Mouse (Mus musculus): ENCODE results near the gene Enthd1. TPM values are rescaled to one million over a fixed set of nuclear protein-coding genes. Genes with fewer than 3 reads are reported as not detected.
A peak's percentile ranks its signal among the peaks of the same experiment; 100 is the strongest.

Gene Enthd1
- polyA plus RNA-seq (2016; fragmentation: Nextera tagmentation; extraction: Ambion mirVana): not detected in 2 replicates

GRCm38 (mm10) chr15:80565106-80565665, at the start of gene Enthd1:
Gene Enthd1, minus strand, starts transcription at chr15:80565156.
- H3K36me3 ChIP-seq (replicated peaks): no peaks in the 10 kb centered on the region
- H3K9ac ChIP-seq: no peak within 1 kb of the TSS
- H3K27me3 ChIP-seq: no peaks in the 10 kb centered on the region
- H3K4me2 ChIP-seq: no peak within 1 kb of the TSS
- H3K4me3 ChIP-seq (replicated peaks): no peak within 1 kb of the TSS
- ATAC-seq (ENCODE audit: low FRiP score): no peak
- peak within 1 kb of the TSS; percentile 9; the same call in 1 of the 2 replicates for H3K27ac ChIP-seq
- WGBS: 79% methylated on average over 19 of the region's 19 CpGs
- H3K9me3 ChIP-seq: no peaks in the 10 kb centered on the region
- no peaks in the 10 kb centered on the region for H3K4me1 ChIP-seq

- Histone ChIP-seq H3K27ac (no peak overlapping the region), H3K9me3 (no peaks in the 10 kb centered on the region), H3K4me2 (no peak overlapping the region), H3K4me1 (peaks cover 15% of the 10 kb centered on the region), H3K27me3 (peaks cover 21% of the 10 kb centered on the region), H3K9ac (no peak overlapping the region), H3K4me3 (replicated peaks) (no peak overlapping the region), H3K36me3 (replicated peaks) (no peaks in the 10 kb centered on the region)
- ATAC-seq (ENCODE audit: low FRiP score): no peak
- WGBS: 77% methylated on average over 5 of the region's 5 CpGs
These were observed 48.9 kb upstream of the Enthd1 start for GRCm38 (mm10) chr15:80613904-80614303.

DNA sequence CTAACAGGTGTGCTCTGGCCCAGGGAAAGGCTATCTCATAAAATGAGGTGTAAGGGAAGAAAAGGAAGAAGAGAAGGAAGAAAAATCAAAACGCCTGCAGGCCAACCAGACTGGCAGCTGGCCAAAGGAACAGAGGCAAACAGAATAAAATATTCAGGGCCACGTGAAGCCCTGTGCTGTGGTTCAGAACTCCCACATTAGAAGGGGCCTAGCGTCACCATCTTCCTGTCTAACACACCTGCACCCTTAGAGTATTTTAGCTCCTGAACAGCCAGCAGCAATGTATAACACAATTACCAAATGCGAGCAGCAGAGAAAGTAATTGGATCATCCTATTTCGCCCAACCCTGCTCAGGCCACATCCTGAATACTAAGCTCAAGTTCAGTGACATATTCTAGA, 46.5 kb upstream of the Enthd1 start:
- no peak overlapping the region for H3K4me2 ChIP-seq
- WGBS: 83% methylated on average over 5 of the region's 5 CpGs

DNA sequence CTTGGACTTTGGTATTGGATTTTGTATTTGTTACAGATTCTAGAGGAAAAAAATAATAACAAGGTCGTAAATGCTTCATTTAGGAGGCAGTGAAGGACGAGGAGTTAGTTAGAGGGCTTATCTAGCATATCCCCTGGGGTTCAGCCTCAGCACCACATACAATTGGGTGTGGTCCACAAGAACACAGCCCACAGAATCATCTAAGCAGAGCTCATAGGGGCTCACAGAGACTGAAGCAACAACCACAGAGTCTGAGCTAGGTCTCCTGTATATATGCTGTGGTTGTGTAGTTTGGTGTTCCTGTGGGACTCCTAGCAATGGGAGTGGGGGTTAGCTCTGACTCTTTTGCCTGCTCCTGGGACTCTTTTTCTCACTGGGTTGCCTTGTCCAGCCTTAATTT, 45.4 kb upstream of the Enthd1 start:
- H3K27ac ChIP-seq: no peak overlapping the region
- no peaks in the 10 kb centered on the region for H3K27me3 ChIP-seq
- H3K9ac ChIP-seq: no peak overlapping the region
- ATAC-seq (ENCODE audit: low FRiP score): no peak
- H3K36me3 ChIP-seq (replicated peaks): no peaks in the 10 kb centered on the region
- 81% methylated on average over 2 of the region's 2 CpGs for WGBS
- H3K4me1 ChIP-seq: peaks cover 6% of the 10 kb centered on the region; the same call in 1 of the 2 replicates
- H3K9me3 ChIP-seq: no peaks in the 10 kb centered on the region
- H3K4me2 ChIP-seq: no peak overlapping the region
- no peak overlapping the region for H3K4me3 ChIP-seq (replicated peaks)

More for the DNA sequence above, 46.5 kb upstream of the Enthd1 start:
- Histone ChIP-seq H3K4me3 (replicated peaks) (no peak overlapping the region), H3K27me3 (peaks cover 10% of the 10 kb centered on the region), H3K9ac (no peak overlapping the region), H3K4me1 (peaks cover 15% of the 10 kb centered on the region), H3K27ac (no peak overlapping the region), H3K9me3 (no peaks in the 10 kb centered on the region), H3K36me3 (replicated peaks) (no peaks in the 10 kb centered on the region)
- no peak for ATAC-seq (ENCODE audit: low FRiP score)

DNA sequence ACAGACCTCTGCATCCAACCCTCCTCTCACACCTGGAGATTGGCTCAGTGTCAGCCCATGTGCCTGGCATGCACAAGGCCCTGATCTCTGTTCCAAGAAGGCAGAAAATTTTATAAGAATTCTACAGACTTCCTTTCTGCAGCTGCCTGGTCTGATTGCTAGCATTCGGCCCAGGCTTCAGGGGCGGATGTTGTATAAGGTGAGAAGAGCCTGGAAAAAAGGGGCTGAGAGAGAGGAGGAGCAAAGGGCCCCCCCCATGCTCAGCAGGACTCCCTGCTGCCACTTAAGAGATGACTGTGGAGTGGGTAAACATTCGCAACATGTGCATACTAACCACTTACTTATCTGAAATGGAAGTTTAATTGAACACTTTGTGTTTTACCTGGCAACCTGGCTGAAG, 43.0 kb upstream of the Enthd1 start:
- no peak for ATAC-seq (ENCODE audit: low FRiP score)
- WGBS: 87% methylated on average over 3 of the region's 3 CpGs

GRCm38 (mm10) chr15:80604026-80604425, 39.1 kb upstream of the Enthd1 start:
- Histone ChIP-seq H3K4me1 (peaks cover 17% of the 10 kb centered on the region), H3K36me3 (replicated peaks) (no peaks in the 10 kb centered on the region), H3K9ac (no peak overlapping the region), H3K27me3 (peaks cover 1% of the 10 kb centered on the region; the same call in 1 of the 2 replicates), H3K9me3 (no peaks in the 10 kb centered on the region), H3K4me3 (replicated peaks) (no peak overlapping the region), H3K27ac (no peak overlapping the region), H3K4me2 (no peak overlapping the region)
- ATAC-seq (ENCODE audit: low FRiP score): no peak
- 84% methylated on average over 6 of the region's 6 CpGs for WGBS

More for the DNA sequence above, 43.0 kb upstream of the Enthd1 start:
- Histone ChIP-seq H3K4me2 (no peak overlapping the region), H3K4me3 (replicated peaks) (no peak overlapping the region), H3K9ac (no peak overlapping the region), H3K27me3 (no peaks in the 10 kb centered on the region), H3K9me3 (no peaks in the 10 kb centered on the region), H3K27ac (no peak overlapping the region), H3K36me3 (replicated peaks) (no peaks in the 10 kb centered on the region), H3K4me1 (peaks cover under 1% of the 10 kb centered on the region; the same call in 1 of the 2 replicates)

DNA sequence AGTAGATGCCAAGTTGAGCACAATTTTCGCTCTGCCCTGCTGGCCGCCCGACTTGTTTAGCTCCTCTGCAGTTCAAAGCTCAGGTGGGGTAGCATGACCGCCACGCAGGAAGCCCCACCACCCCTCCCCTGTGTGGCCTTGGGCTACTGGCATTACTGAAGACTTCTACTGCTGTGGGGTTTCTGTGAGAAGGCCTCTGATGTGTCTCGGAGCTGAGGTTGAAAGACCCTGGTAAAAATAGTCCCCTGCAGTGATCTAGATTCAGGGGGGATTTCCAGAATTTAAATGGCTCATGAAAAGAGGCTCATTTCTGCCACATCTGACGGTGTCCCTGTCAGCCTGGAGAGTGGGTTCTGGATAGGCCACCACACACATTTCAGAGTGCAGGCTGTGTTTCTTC, 37.5 kb upstream of the Enthd1 start:
- 45% methylated on average over 7 of the region's 7 CpGs for WGBS
- no peak for ATAC-seq (ENCODE audit: low FRiP score)
- Histone ChIP-seq H3K27ac (0 out of 2 replicates have a peak overlapping the region, but pooled peaks have one; percentile 36), H3K9me3 (no peaks in the 10 kb centered on the region), H3K36me3 (replicated peaks) (no peaks in the 10 kb centered on the region), H3K9ac (no peak overlapping the region), H3K27me3 (peaks cover 3% of the 10 kb centered on the region; the same call in 1 of the 2 replicates), H3K4me1 (peaks cover 17% of the 10 kb centered on the region), H3K4me3 (replicated peaks) (no peak overlapping the region), H3K4me2 (no peak overlapping the region)

GRCm38 (mm10) chr15:80601456-80601855, 36.5 kb upstream of the Enthd1 start:
- H3K9ac ChIP-seq: no peak overlapping the region
- H3K27ac ChIP-seq: peak overlapping the region; percentile 68
- WGBS: 40% methylated on average over 7 of the region's 7 CpGs
- H3K4me1 ChIP-seq: peaks cover 17% of the 10 kb centered on the region
- no peaks in the 10 kb centered on the region for H3K9me3 ChIP-seq
- no peak overlapping the region for H3K4me2 ChIP-seq
- ATAC-seq (ENCODE audit: low FRiP score): no peak
- no peak overlapping the region for H3K4me3 ChIP-seq (replicated peaks)
- no peaks in the 10 kb centered on the region for H3K36me3 ChIP-seq (replicated peaks)
- H3K27me3 ChIP-seq: peaks cover 3% of the 10 kb centered on the region; the same call in 1 of the 2 replicates

- Histone ChIP-seq H3K4me1 (peaks cover 25% of the 10 kb centered on the region), H3K4me3 (replicated peaks) (no peak overlapping the region), H3K9ac (no peak overlapping the region), H3K9me3 (no peaks in the 10 kb centered on the region), H3K27me3 (peaks cover 3% of the 10 kb centered on the region; the same call in 1 of the 2 replicates), H3K36me3 (replicated peaks) (no peaks in the 10 kb centered on the region), H3K4me2 (no peak overlapping the region), H3K27ac (no peak overlapping the region)
- 90% methylated on average over 4 of the region's 4 CpGs for WGBS
- no peak for ATAC-seq (ENCODE audit: low FRiP score)
These were observed 34.9 kb upstream of the Enthd1 start for GRCm38 (mm10) chr15:80599843-80600242.

DNA sequence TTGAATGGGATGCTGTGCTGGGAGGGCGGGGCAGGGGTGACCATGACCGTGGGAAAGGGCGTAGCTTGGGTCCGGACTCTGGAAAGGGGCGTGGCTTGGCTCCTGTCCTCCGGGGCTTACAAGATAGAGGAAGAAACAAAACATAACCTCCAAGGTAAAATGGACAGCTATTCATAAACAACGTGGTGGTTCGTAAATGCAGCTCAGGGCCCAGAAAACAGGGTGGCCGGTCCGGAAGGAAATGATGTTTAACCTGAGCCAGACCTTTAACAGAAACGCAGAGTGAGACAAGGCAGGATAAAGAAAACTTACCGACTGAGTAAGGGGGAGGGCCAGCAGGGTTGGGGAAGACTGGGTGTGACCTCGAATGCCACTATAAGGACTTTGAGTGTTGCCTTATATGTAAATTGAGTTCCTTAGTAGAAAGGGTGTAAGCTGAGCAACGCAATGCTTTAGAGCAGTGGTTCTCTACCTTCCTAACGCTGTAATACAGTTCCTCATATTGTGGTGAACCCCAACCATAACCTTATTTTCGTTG, 34.3 kb upstream of the Enthd1 start:
- no peak overlapping the region for H3K27ac ChIP-seq
- no peaks in the 10 kb centered on the region for H3K36me3 ChIP-seq (replicated peaks)
- H3K9me3 ChIP-seq: no peaks in the 10 kb centered on the region
- H3K27me3 ChIP-seq: peaks cover 3% of the 10 kb centered on the region; the same call in 1 of the 2 replicates
- no peak overlapping the region for H3K4me2 ChIP-seq
- 62% methylated on average over 16 of the region's 16 CpGs for WGBS
- H3K4me1 ChIP-seq: peaks cover 25% of the 10 kb centered on the region
- no peak overlapping the region for H3K4me3 ChIP-seq (replicated peaks)
- H3K9ac ChIP-seq: no peak overlapping the region
- no peak for ATAC-seq (ENCODE audit: low FRiP score)

DNA sequence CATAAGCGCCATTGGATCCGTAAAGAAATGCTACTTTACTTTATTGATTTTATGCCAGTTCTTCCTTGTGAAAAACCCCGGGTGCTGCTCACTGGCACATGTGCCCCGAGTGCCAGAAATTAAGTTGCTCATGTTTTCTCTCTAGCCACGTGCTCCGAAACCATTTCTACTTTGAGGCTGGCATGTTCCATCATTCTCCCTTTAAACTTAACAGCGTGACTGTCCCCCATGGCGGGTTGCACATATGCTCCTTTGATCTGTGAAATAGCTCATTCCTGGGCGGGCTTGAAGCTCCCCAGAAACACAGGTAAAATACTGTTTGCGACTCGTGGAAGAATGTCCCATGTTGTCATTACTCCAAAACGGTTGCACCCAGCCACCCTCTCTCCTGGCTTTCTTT, 33.8 kb upstream of the Enthd1 start:
- WGBS: 78% methylated on average over 12 of the region's 12 CpGs

GRCm38 (mm10) chr15:80593877-80594276, 28.9 kb upstream of the Enthd1 start:
- no peak overlapping the region for H3K4me3 ChIP-seq (replicated peaks)
- 72% methylated on average over 5 of the region's 5 CpGs for WGBS
- no peak for ATAC-seq (ENCODE audit: low FRiP score)
- no peak overlapping the region for H3K4me2 ChIP-seq
- H3K27me3 ChIP-seq: peaks cover under 1% of the 10 kb centered on the region; the same call in 1 of the 2 replicates
- no peaks in the 10 kb centered on the region for H3K36me3 ChIP-seq (replicated peaks)
- H3K9me3 ChIP-seq: no peaks in the 10 kb centered on the region
- no peak overlapping the region for H3K27ac ChIP-seq
- H3K9ac ChIP-seq: no peak overlapping the region
- H3K4me1 ChIP-seq: peaks cover 9% of the 10 kb centered on the region; the same call in 1 of the 2 replicates

More for the DNA sequence above, 33.8 kb upstream of the Enthd1 start:
- no peaks in the 10 kb centered on the region for H3K36me3 ChIP-seq (replicated peaks)
- H3K4me2 ChIP-seq: no peak overlapping the region
- H3K9me3 ChIP-seq: no peaks in the 10 kb centered on the region
- H3K4me1 ChIP-seq: peaks cover 25% of the 10 kb centered on the region
- H3K4me3 ChIP-seq (replicated peaks): no peak overlapping the region
- no peak overlapping the region for H3K27ac ChIP-seq
- peaks cover 3% of the 10 kb centered on the region; the same call in 1 of the 2 replicates for H3K27me3 ChIP-seq
- no peak overlapping the region for H3K9ac ChIP-seq
- ATAC-seq (ENCODE audit: low FRiP score): no peak

GRCm38 (mm10) chr15:80592737-80593136, 27.8 kb upstream of the Enthd1 start:
- Histone ChIP-seq H3K9ac (no peak overlapping the region), H3K27ac (no peak overlapping the region), H3K36me3 (replicated peaks) (no peaks in the 10 kb centered on the region), H3K9me3 (no peaks in the 10 kb centered on the region), H3K4me1 (0 out of 2 replicates have a peak, but pooled peaks cover 9% of the 10 kb centered on the region), H3K4me3 (replicated peaks) (no peak overlapping the region), H3K27me3 (0 out of 2 replicates have a peak, but pooled peaks cover 3% of the 10 kb centered on the region), H3K4me2 (no peak overlapping the region)
- ATAC-seq (ENCODE audit: low FRiP score): no peak
- 84% methylated on average over 6 of the region's 6 CpGs for WGBS

Measured in forebrain, embryonic 12.5 days (tissue).